ENCODE assay signal across 8 mouse cellular contexts in genomic region chr15:84756426-84756825, GRCm38 (mm10). TPM values are rescaled to one million over a fixed set of nuclear protein-coding genes. Genes with fewer than 3 reads are reported as not detected.
DNase-seq lines count a peak whose midpoint lies in the region; ATAC-seq lines count a peak whose summit lies in the region.

No protein-coding gene starts in this region.

- H3K9ac ChIP-seq in kidney, embryonic 16.5 days (replicated peaks; ENCODE audit: low read length), result peak overlapping the region; percentile 35; the same call in 1 of the 2 replicates
- peak overlapping the region; percentile 53 for H3K9ac ChIP-seq in hindbrain, embryonic 11.5 days (ENCODE audit: low read depth, low read length)

- peak; percentile 46; the same call in 1 of the 2 replicates for ATAC-seq in kidney, embryonic 16.5 days (ENCODE audit: low FRiP score, low TSS enrichment)
- 0 out of 2 replicates have a peak, but pooled peaks have one; percentile 42 for ATAC-seq in hindbrain, embryonic 11.5 days (ENCODE audit: low FRiP score)

- H3K36me3 ChIP-seq in kidney, embryonic 16.5 days (ENCODE audit: insufficient read depth, low read length), result no peaks in the 10 kb centered on the region
- H3K36me3 ChIP-seq in hindbrain, embryonic 11.5 days (ENCODE audit: control insufficient read depth, insufficient read depth, low read length), result no peaks in the 10 kb centered on the region

- no peaks in the 10 kb centered on the region for H3K9me3 ChIP-seq in kidney, embryonic 16.5 days (ENCODE audit: low read length)
- no peaks in the 10 kb centered on the region for H3K9me3 ChIP-seq in hindbrain, embryonic 11.5 days (ENCODE audit: control insufficient read depth, low read length)

- peak overlapping the region; percentile 32 for H3K4me3 ChIP-seq in kidney, embryonic 16.5 days (ENCODE audit: low read length)
- H3K4me3 ChIP-seq in hindbrain, embryonic 11.5 days (ENCODE audit: low read depth, low read length), result peak overlapping the region; percentile 25

- DNase-seq in kidney, adult 18-20 months, result no peak
- DNase-seq in cerebellum, postnatal 14 days, result peak; percentile 61
- peak; percentile 56 for DNase-seq in hindbrain, embryonic 11.5 days (ENCODE audit: low spot score)
- DNase-seq in mesoderm, embryonic 11.5 days (ENCODE audit: low read depth, low spot score), result peak; percentile 43
- no peak for DNase-seq in thymus, postnatal 14 days
- no peak for DNase-seq in frontal cortex, postnatal 36 days (ENCODE audit: low spot score in 2 of 2)
- DNase-seq in urinary bladder, adult 2 months (ENCODE audit: low spot score), result no peak

- H3K27ac ChIP-seq in kidney, embryonic 16.5 days (ENCODE audit: low read length), result no peak overlapping the region
- H3K27ac ChIP-seq in hindbrain, embryonic 11.5 days (ENCODE audit: low read depth, low read length), result no peak overlapping the region

- peak overlapping the region; percentile 60 for H3K4me2 ChIP-seq in kidney, embryonic 16.5 days (replicated peaks; ENCODE audit: low read depth, low read length)
- peak overlapping the region; percentile 53 for H3K4me2 ChIP-seq in hindbrain, embryonic 11.5 days (replicated peaks; ENCODE audit: low read depth, low read length)

- 3% methylated on average over 22 of the region's 22 CpGs for WGBS in kidney, embryonic 16.5 days
- 1% methylated on average over 22 of the region's 22 CpGs for WGBS in hindbrain, embryonic 11.5 days

- H3K4me1 ChIP-seq in kidney, embryonic 16.5 days (ENCODE audit: insufficient read depth, low read length), result peaks cover 21% of the 10 kb centered on the region
- 0 out of 2 replicates have a peak, but pooled peaks cover 3% of the 10 kb centered on the region for H3K4me1 ChIP-seq in hindbrain, embryonic 11.5 days (replicated peaks; ENCODE audit: control insufficient read depth, insufficient read depth, low read length)

- peaks cover 4% of the 10 kb centered on the region; the same call in 1 of the 2 replicates for H3K27me3 ChIP-seq in kidney, embryonic 16.5 days (ENCODE audit: insufficient read depth, low read length)
- peaks cover 4% of the 10 kb centered on the region for H3K27me3 ChIP-seq in hindbrain, embryonic 11.5 days (ENCODE audit: control insufficient read depth, insufficient read depth, low read length)

RNA-seq across cellular contexts. Expression of gene Arhgap8, which starts 36.6 kb away (rescaled TPM):
- polyA plus RNA-seq in kidney, embryonic 16.5 days (2015; fragmentation: Nextera tagmentation; extraction: Ambion mirVana), result 12.3 and 13.8 TPM in 2 replicates
- 2.3 and 2.9 TPM in 2 replicates for polyA plus RNA-seq in hindbrain, embryonic 11.5 days (2014; fragmentation: Nextera tagmentation; extraction: Ambion mirVana)
- polyA plus RNA-seq in urinary bladder, adult 2 months (2012; rRNA removed), result 5.0 and 5.7 TPM in 2 replicates

Comparison
In these comparisons a context has a peak if more than half of its experiments do, and no peak if none do; other contexts are left out.
1. DNase-seq: peak in cerebellum, postnatal 14 days (2 of 2), hindbrain, embryonic 11.5 days (single experiment) and mesoderm, embryonic 11.5 days (single experiment); none in kidney, adult 18-20 months (single experiment), thymus, postnatal 14 days (single experiment), frontal cortex, postnatal 36 days (0 of 2) and urinary bladder, adult 2 months (single experiment).